ENCODE assay signal across 21 mouse cellular contexts in genomic region chr11:26331238-26331637, GRCm38 (mm10).
"Had no signal": no experiment of that assay in that cellular context is flagged by ENCODE, and none has a peak within 500 bp of the region (broad histone marks: within the 10 kb centered on the region; RNA-seq: fewer than 3 reads in every experiment).

No protein-coding gene starts in this region.

- DNase-seq: liver, postnatal 0 days; lung, adult 2 months; lung, postnatal 14 days; lung, postnatal 36 days; right cerebral cortex, postnatal 14 days; thymus, adult 2 months; thymus, postnatal 25 days; thymus, postnatal 4 days had no signal

- H3K36me3 ChIP-seq: liver, embryonic 15.5 days; lung, embryonic 15.5 days; midbrain, embryonic 13.5 days; midbrain, embryonic 15.5 days; neural tube, embryonic 13.5 days; neural tube, embryonic 15.5 days; stomach, embryonic 15.5 days had no signal

- H3K4me3 ChIP-seq: liver, embryonic 15.5 days; lung, embryonic 15.5 days; megakaryocyte, embryonic 14.5 days; midbrain, embryonic 13.5 days; midbrain, embryonic 15.5 days; myocyte; neural tube, embryonic 13.5 days; neural tube, embryonic 15.5 days; stomach, embryonic 15.5 days had no signal

- H3K4me1 ChIP-seq: liver, embryonic 15.5 days; lung, embryonic 15.5 days; megakaryocyte, embryonic 14.5 days; midbrain, embryonic 13.5 days; midbrain, embryonic 15.5 days; neural tube, embryonic 13.5 days; neural tube, embryonic 15.5 days; stomach, embryonic 15.5 days had no signal

- H3K9ac ChIP-seq: liver, embryonic 15.5 days; liver, postnatal 0 days; lung, embryonic 15.5 days; midbrain, embryonic 13.5 days; midbrain, embryonic 15.5 days; neural tube, embryonic 13.5 days; neural tube, embryonic 15.5 days; stomach, embryonic 15.5 days had no signal

- H3K9me3 ChIP-seq: liver, embryonic 15.5 days; lung, embryonic 15.5 days; megakaryocyte, embryonic 14.5 days; midbrain, embryonic 13.5 days; midbrain, embryonic 15.5 days; neural tube, embryonic 13.5 days; neural tube, embryonic 15.5 days; stomach, embryonic 15.5 days had no signal

- H3K4me2 ChIP-seq: liver, embryonic 15.5 days; lung, embryonic 15.5 days; midbrain, embryonic 11.5 days; midbrain, embryonic 13.5 days; midbrain, embryonic 15.5 days; neural tube, embryonic 13.5 days; neural tube, embryonic 15.5 days; stomach, embryonic 15.5 days had no signal

- H3K27ac ChIP-seq: liver, embryonic 15.5 days; lung, embryonic 15.5 days; macrophage; midbrain, embryonic 13.5 days; midbrain, embryonic 15.5 days; neural tube, embryonic 13.5 days; neural tube, embryonic 15.5 days; stomach, embryonic 15.5 days; stomach, postnatal 0 days had no signal

- ATAC-seq: liver, postnatal 0 days; lung, postnatal 0 days; midbrain, embryonic 13.5 days; midbrain, embryonic 15.5 days had no signal

- H3K27me3 ChIP-seq: liver, embryonic 15.5 days; lung, embryonic 15.5 days; megakaryocyte, embryonic 14.5 days; midbrain, embryonic 13.5 days; midbrain, embryonic 15.5 days; neural tube, embryonic 13.5 days; neural tube, embryonic 15.5 days; stomach, embryonic 15.5 days had no signal
